Mouse (Mus musculus) bone marrow, adult 2 months (tissue): ENCODE data around the gene Sytl2. TPM values are rescaled to one million over a fixed set of nuclear protein-coding genes. Genes with fewer than 3 reads are reported as not detected.

Experiments used
- H3K27ac ChIP-seq: fragments of 200-500 bp; 2 replicates; pipeline ENCODE4 v1.5.1; 2012; ENCODE audit warnings: low read depth, mild to moderate bottlenecking, control low read depth, inconsistent platforms, low read length; ENCODE audit not compliant: control insufficient read depth, poor library complexity, insufficient read depth
- H3K4me1 ChIP-seq: fragments of 200-500 bp; 2 replicates; pipeline ENCODE4 v1.6.1; 2011; ENCODE audit warnings: low read length; ENCODE audit not compliant: control insufficient read depth, insufficient read depth
- H3K4me3 ChIP-seq: fragments of 200-500 bp; replicated peaks from 2 replicates; pipeline ENCODE3; 2011; ENCODE audit warnings: mild to moderate bottlenecking, low read depth, low read length, control low read depth; ENCODE audit not compliant: control insufficient read depth
- CTCF ChIP-seq: fragments of 200-500 bp; IDR thresholded peaks from 2 replicates; pipeline ENCODE4 v1.5.1; 2011; ENCODE audit warnings: low read length, control low read depth; ENCODE audit not compliant: control insufficient read depth, insufficient read depth
- POLR2A ChIP-seq: fragments of 200-500 bp; IDR thresholded peaks from 2 replicates; pipeline ENCODE4 v1.6.1; 2011; ENCODE audit warnings: low read depth, mild to moderate bottlenecking, control low read depth, low read length, borderline replicate concordance; ENCODE audit not compliant: control insufficient read depth
- WGBS: fragments of 180-500 bp; shearing (Covaris S2); methylation state at CpG from one replicate; pipeline ENCODE4 v1.1.7; 2018; 5-methylcytosine and 5-hydroxymethylcytosine counted together
- polyA plus RNA-seq: library from polyadenylated mRNA; stranded (reverse); fragments of >200 nt; gene quantifications from 2 replicates; pipeline ENCODE4 v1.2.4, GENCODE M21; 2011; ENCODE audit warnings: low replicate concordance; ENCODE audit not compliant: missing spikeins, insufficient read depth, insufficient read length

Gene Sytl2
- polyA plus RNA-seq, 1 experiment, result 0.85 TPM

DNA sequence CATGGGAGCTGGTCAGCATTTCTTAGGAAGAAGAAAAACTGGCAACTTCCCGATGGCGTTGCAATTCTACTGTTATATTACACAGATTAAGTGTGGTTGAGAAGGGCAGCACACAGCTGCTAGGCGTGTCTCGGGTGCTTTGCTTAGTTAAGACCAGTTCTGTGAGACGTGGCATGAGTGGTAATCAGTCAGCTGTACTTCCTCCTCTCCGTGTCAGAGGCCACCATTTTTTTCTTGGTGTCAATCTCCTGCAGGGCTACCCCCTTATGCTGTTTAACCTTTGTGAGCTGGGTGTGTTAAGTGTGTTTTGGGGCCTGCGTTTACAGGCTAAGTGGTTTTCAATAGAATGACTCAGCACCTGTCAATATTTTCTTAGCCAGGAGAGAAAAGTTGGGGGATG, 60.7 kb downstream of the Sytl2 start:
- H3K4me3 ChIP-seq, result no peak overlapping the region
- no peak for TF ChIP-seq CTCF
- TF ChIP-seq POLR2A, result no peak
- WGBS, result 29% methylated on average over 7 of the region's 7 CpGs
- no peaks in the 10 kb centered on the region for H3K4me1 ChIP-seq
- no peak overlapping the region for H3K27ac ChIP-seq

GRCm38 (mm10) chr7:90370071-90370851, 68.2 kb downstream of the Sytl2 start:
- WGBS, result 26% methylated on average over 6 of the region's 6 CpGs
- Histone ChIP-seq H3K4me1 (no peaks in the 10 kb centered on the region), H3K4me3 (no peak overlapping the region), H3K27ac (no peak overlapping the region)
- no peak for TF ChIP-seq POLR2A
- no peak for TF ChIP-seq CTCF

DNA sequence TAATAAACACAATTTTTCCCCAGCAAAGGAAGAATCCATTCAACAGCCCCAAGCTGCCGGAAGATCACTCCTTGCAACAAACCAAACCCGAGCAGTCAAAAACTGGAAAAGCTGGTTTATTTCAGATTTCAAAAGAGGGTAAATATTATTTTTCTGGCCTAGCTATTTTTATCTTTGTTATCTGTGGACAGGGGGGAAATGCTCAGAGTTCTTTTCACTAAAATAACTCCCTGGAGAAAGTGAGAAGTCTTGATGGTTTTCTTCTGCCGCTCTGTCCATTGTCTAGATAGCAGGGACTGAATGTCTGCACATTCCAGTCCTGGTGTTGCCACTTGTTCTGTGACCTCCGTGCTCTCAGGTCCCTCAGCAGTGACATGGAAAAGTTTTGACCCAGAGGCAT, 70.8 kb downstream of the Sytl2 start:
- Histone ChIP-seq H3K4me3 (no peak overlapping the region), H3K27ac (no peak overlapping the region), H3K4me1 (no peaks in the 10 kb centered on the region)
- 76% methylated on average over 4 of the region's 4 CpGs for WGBS
- no peak for TF ChIP-seq CTCF
- TF ChIP-seq POLR2A, result no peak

DNA sequence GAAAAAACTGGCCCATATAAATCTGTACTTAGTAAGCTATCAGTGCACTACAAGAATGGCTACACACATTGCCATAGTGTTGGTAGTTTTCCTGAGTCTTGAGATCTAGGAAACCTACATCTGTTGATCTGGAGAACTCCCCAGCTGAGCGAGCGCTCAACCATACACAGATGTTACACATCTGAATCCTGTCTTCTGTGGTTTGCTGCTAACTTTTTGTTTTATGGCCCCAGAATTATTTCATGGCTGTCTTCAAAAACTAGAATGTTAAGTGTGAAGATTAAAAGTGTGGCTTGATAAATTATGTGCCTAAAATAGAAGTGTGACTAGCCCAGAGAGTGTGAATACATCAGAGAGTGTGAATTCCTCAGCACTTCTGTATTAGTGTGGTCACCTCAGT, 82.4 kb downstream of the Sytl2 start:
- H3K27ac ChIP-seq, result no peak overlapping the region
- no peak overlapping the region for H3K4me3 ChIP-seq
- 86% methylated on average over 2 of the region's 2 CpGs for WGBS
- TF ChIP-seq POLR2A (no peak), CTCF (no peak)
- no peaks in the 10 kb centered on the region; the same call in 1 of the 2 replicates for H3K4me1 ChIP-seq

- no peak for TF ChIP-seq CTCF
- no peak for TF ChIP-seq POLR2A
- no peaks in the 10 kb centered on the region for H3K4me1 ChIP-seq
- no peak overlapping the region for H3K27ac ChIP-seq
- no peak overlapping the region for H3K4me3 ChIP-seq
- 35% methylated on average over 8 of the region's 8 CpGs for WGBS
Observed at GRCm38 (mm10) chr7:90386885-90387459, 84.9 kb downstream of the Sytl2 start.

DNA sequence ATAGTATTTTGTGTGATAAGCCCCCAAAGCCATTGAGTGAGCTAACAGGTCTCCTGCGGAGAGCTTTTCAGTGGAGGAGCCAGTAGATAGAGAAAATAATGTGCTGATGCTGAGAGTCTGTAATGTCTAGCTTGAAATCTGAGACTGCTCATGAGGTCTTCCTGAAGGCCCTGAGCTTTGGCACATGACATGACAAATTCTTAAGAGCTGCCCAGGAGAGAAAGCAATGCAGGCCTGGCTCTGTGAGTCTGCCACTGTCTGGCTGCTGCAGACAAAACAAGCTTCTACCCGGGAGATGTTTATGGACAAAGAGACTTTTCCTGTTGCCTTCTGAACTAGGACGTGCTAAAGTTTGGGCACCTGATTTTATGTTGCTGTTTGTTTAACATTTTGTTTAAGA, 87.7 kb downstream of the Sytl2 start:
- Histone ChIP-seq H3K27ac (no peak overlapping the region), H3K4me1 (no peaks in the 10 kb centered on the region), H3K4me3 (no peak overlapping the region)
- TF ChIP-seq CTCF, result no peak
- TF ChIP-seq POLR2A, result no peak
- WGBS, result 75% methylated on average over 3 of the region's 3 CpGs

DNA sequence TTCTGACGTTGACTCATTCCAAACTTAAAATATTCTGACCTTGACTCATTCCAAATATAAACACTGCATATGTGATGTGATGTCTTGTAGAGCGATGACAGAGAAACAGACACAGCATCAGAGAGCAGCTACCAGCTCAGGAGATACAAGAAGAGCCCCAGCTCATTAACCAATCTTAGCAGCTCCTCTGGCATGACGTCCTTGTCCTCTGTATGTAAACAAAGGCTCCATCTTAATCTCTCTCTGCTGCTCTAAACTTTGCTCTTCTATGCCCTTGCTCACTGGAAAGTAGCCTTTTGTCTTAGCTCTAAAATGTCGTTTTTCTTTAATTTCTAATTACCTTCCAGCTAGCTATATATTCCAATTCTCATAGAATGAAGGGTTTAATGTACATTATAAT, 93.0 kb downstream of the Sytl2 start:
- H3K4me1 ChIP-seq, result no peaks in the 10 kb centered on the region
- no peak for TF ChIP-seq CTCF
- no peak for TF ChIP-seq POLR2A
- no peak overlapping the region for H3K4me3 ChIP-seq
- 72% methylated on average over 4 of the region's 4 CpGs for WGBS
- no peak overlapping the region for H3K27ac ChIP-seq

- TF ChIP-seq CTCF, result no peak
- no peak for TF ChIP-seq POLR2A
- no peak overlapping the region for H3K27ac ChIP-seq
- WGBS, result 73% methylated on average over 5 of the region's 5 CpGs
- no peaks in the 10 kb centered on the region for H3K4me1 ChIP-seq
- H3K4me3 ChIP-seq, result no peak overlapping the region
Observed at GRCm38 (mm10) chr7:90395928-90396327, 93.9 kb downstream of the Sytl2 start.
